ENCODE assay signal across 27 mouse cellular contexts in genomic region chr6:129260940-129261339, GRCm38 (mm10). TPM values are rescaled to one million over a fixed set of nuclear protein-coding genes. Genes with fewer than 3 reads are reported as not detected.
DNase-seq lines count a peak whose midpoint lies in the region; ATAC-seq and TF ChIP-seq lines count a peak whose summit lies in the region.
"Had no signal": no experiment of that assay in that cellular context is flagged by ENCODE, and none has a peak within 500 bp of the region (broad histone marks: within the 10 kb centered on the region; RNA-seq: fewer than 3 reads in every experiment).

No protein-coding gene starts in this region.

- no peaks in the 10 kb centered on the region for H3K27me3 ChIP-seq in MEL (ENCODE audit: control insufficient read depth in 1 of 2, insufficient read depth in 2 of 2, low read length in 2 of 2)
- H3K27me3 ChIP-seq in liver, embryonic 16.5 days (ENCODE audit: control insufficient read depth, insufficient read depth, low read depth, low read length), result no peaks in the 10 kb centered on the region
- H3K27me3 ChIP-seq: embryonic facial prominence, embryonic 15.5 days; forebrain, embryonic 15.5 days; hindbrain, embryonic 12.5 days had no signal

- no peak overlapping the region for H3K4me3 ChIP-seq in MEL (ENCODE audit: control insufficient read depth in 1 of 2, insufficient read depth in 1 of 2, low read depth in 2 of 2, low read length in 2 of 2)
- H3K4me3 ChIP-seq in liver, embryonic 16.5 days (ENCODE audit: low read depth, low read length), result no peak overlapping the region
- H3K4me3 ChIP-seq: embryonic facial prominence, embryonic 15.5 days; erythroblast, embryonic 14.5 days; forebrain, embryonic 15.5 days; hindbrain, embryonic 12.5 days had no signal

- TF ChIP-seq RAD21 in MEL (IDR thresholded peaks at IDR 0.05; ENCODE audit: low read depth, low read length), result no peak

- no peak overlapping the region for H3K27ac ChIP-seq in MEL (ENCODE audit: control insufficient read depth, low read depth, low read length)
- H3K27ac ChIP-seq in liver, embryonic 16.5 days (ENCODE audit: low read length), result no peak overlapping the region
- H3K27ac ChIP-seq: embryonic facial prominence, embryonic 15.5 days; forebrain, embryonic 15.5 days; hindbrain, embryonic 12.5 days had no signal

- H3K4me2 ChIP-seq in liver, embryonic 16.5 days (ENCODE audit: low read depth, low read length), result no peak overlapping the region
- H3K4me2 ChIP-seq: embryonic facial prominence, embryonic 15.5 days; forebrain, embryonic 15.5 days; hindbrain, embryonic 12.5 days had no signal

- no peak for TF ChIP-seq EP300 in MEL (IDR thresholded peaks at IDR 0.05; ENCODE audit: low read depth in 1 of 2, low read length in 2 of 2)

- DNase-seq in MEL (ENCODE audit: low read depth, low spot score), result peak; percentile 56
- peak; percentile 44 for DNase-seq in induced T-regulatory cell, adult 2 months (ENCODE audit: low read depth)
- no peak for DNase-seq in right cerebral cortex, postnatal 10 days (ENCODE audit: low spot score in 2 of 2)
- DNase-seq in thymus, postnatal 0 days (ENCODE audit: low spot score), result no peak
- DNase-seq: adrenal gland, adult 2 months; adrenal gland, postnatal 25 days; B cell, adult 2 months; cerebellum, adult 2 months; cerebellum, postnatal 10 days; embryo, embryonic 11 days; gastrocnemius, postnatal 36 days; heart, adult 11 months; heart, postnatal 10 days; heart, postnatal 4 days had no signal

- H3K79me2 ChIP-seq in MEL (ENCODE audit: control insufficient read depth, insufficient read depth, low read length, poor library complexity), result no peaks in the 10 kb centered on the region

- no peaks in the 10 kb centered on the region for H3K9me3 ChIP-seq in MEL (replicated peaks; ENCODE audit: insufficient read depth, low read length)
- no peaks in the 10 kb centered on the region for H3K9me3 ChIP-seq in liver, embryonic 16.5 days (replicated peaks; ENCODE audit: control insufficient read depth, low read length)
- H3K9me3 ChIP-seq: embryonic facial prominence, embryonic 15.5 days; forebrain, embryonic 15.5 days; hindbrain, embryonic 12.5 days had no signal

- 39% methylated on average over 4 of the region's 4 CpGs for WGBS in liver, embryonic 16.5 days (ENCODE audit: insufficient replicate concordance)

- H3K4me1 ChIP-seq in MEL (ENCODE audit: control insufficient read depth in 1 of 2, insufficient read depth in 2 of 2, low read length in 2 of 2), result peaks cover 0 to 6% of the 10 kb centered on the region in 2 experiments; a peak in 1 of 4 replicates
- H3K4me1 ChIP-seq in liver, embryonic 16.5 days (ENCODE audit: control insufficient read depth, low read depth, low read length), result peaks cover 4% of the 10 kb centered on the region
- H3K4me1 ChIP-seq: embryonic facial prominence, embryonic 15.5 days; forebrain, embryonic 15.5 days; hindbrain, embryonic 12.5 days had no signal

- H3K9ac ChIP-seq in MEL (ENCODE audit: control insufficient read depth, low read depth, low read length, poor library complexity, severe bottlenecking), result no peak overlapping the region
- H3K9ac ChIP-seq in liver, embryonic 16.5 days (ENCODE audit: low read depth, low read length), result no peak overlapping the region
- H3K9ac ChIP-seq: embryonic facial prominence, embryonic 15.5 days; forebrain, embryonic 15.5 days; hindbrain, embryonic 12.5 days had no signal

- peaks cover 0 to 2% of the 10 kb centered on the region in 2 experiments; a peak in 1 of 4 replicates for H3K36me3 ChIP-seq in MEL (ENCODE audit: control insufficient read depth in 1 of 2, insufficient read depth in 2 of 2, low read length in 2 of 2)
- H3K36me3 ChIP-seq in liver, embryonic 16.5 days (ENCODE audit: control insufficient read depth, insufficient read depth), result no peaks in the 10 kb centered on the region
- H3K36me3 ChIP-seq: embryonic facial prominence, embryonic 15.5 days; forebrain, embryonic 15.5 days; G1E; hindbrain, embryonic 12.5 days had no signal

- no peak for TF ChIP-seq CTCF in MEL (IDR thresholded peaks at IDR 0.05 in 2 of 3, conservative IDR thresholded peaks at IDR 0.05 in 1 of 3; ENCODE audit: control insufficient read depth in 1 of 3, insufficient read depth in 1 of 3, low read depth in 2 of 3, low read length in 3 of 3, poor library complexity in 1 of 3, severe bottlenecking in 1 of 3)

- peak; percentile 58 for ATAC-seq in liver, embryonic 16.5 days (ENCODE audit: low read depth)
- no peak for ATAC-seq in erythroid progenitor cell, adult 5-6 weeks (replicated peaks; ENCODE audit: low FRiP score, poor library complexity, severe bottlenecking)
- ATAC-seq: activated CD4-positive, CD25-positive, alpha-beta regulatory T cell, adult 4 months; CD4-positive, CD25-positive, alpha-beta regulatory T cell, adult 4 months; forebrain, embryonic 15.5 days; hindbrain, embryonic 16.5 days; Patski had no signal

- TF ChIP-seq POLR2A in MEL (IDR thresholded peaks at IDR 0.05; ENCODE audit: control insufficient read depth in 1 of 2, insufficient read depth in 1 of 2, low read depth in 1 of 2, low read length in 2 of 2, poor library complexity in 1 of 2), result no peak

TF ChIP-seq in MEL, 35 proteins besides CTCF, POLR2A, EP300 and RAD21:
- TF ChIP-seq TCF12 (IDR thresholded peaks at IDR 0.05; ENCODE audit: low read depth, low read length), result no peak
- no peak for TF ChIP-seq ELF1 (IDR thresholded peaks at IDR 0.05; ENCODE audit: low read depth, low read length)
- TF ChIP-seq GATA1 (IDR thresholded peaks at IDR 0.05; ENCODE audit: low read depth, low read length), result 0 out of 2 replicates have a peak, but pooled peaks have one; percentile 21
- TF ChIP-seq HCFC1 (IDR thresholded peaks at IDR 0.05; ENCODE audit: low read depth, low read length), result no peak
- no peak for TF ChIP-seq CHD2 (IDR thresholded peaks at IDR 0.05; ENCODE audit: low read length)
- TF ChIP-seq SMC3 (IDR thresholded peaks at IDR 0.05; ENCODE audit: low read depth, low read length), result no peak
- TF ChIP-seq JUND (IDR thresholded peaks at IDR 0.05; ENCODE audit: low read depth, low read length), result no peak
- TF ChIP-seq E2F4 (IDR thresholded peaks at IDR 0.05; ENCODE audit: borderline replicate concordance, low read depth, low read length), result no peak
TF ChIP-seq in MEL: peak in this region for 1.

RNA-seq across cellular contexts. Expression of gene Cd69, which starts 14.3 kb away (rescaled TPM):
- total RNA-seq in MEL (2012; rRNA removed), result 0.26 TPM in 1 of 2 replicates, not detected in the other
- not detected for polyA plus RNA-seq in MEL (2012; ENCODE audit: insufficient read depth in 1 of 2, insufficient read length in 2 of 2, low read depth in 1 of 2, low replicate concordance in 2 of 2, missing spikeins in 1 of 2)
- 0.61 and 0.65 TPM in 2 replicates for polyA plus RNA-seq in liver, embryonic 16.5 days (2015; fragmentation: Nextera tagmentation; extraction: Ambion mirVana)
- 24.3 and 26.3 TPM in 2 replicates for total RNA-seq in erythroid progenitor cell, adult 5-6 weeks (2015; ENCODE audit: low replicate concordance)
- 10.1 and 13.2 TPM in 2 replicates for total RNA-seq in erythroid progenitor cell, adult 5-6 weeks (2017; ENCODE audit: low replicate concordance)
- 53.2 and 58.8 TPM in 2 replicates for polyA plus RNA-seq in thymus, postnatal 0 days (2015; fragmentation: Nextera tagmentation; extraction: Ambion mirVana)
- total RNA-seq: G1E; gastrocnemius, adult 8-10 months; heart, postnatal 4 days had no signal
- polyA plus RNA-seq: adrenal gland, adult 2 months; forebrain, embryonic 11.5 days; forebrain, embryonic 15.5 days; G1E; hindbrain, embryonic 12.5 days; Patski had no signal

Comparison
In these comparisons a context has a peak if more than half of its experiments do, and no peak if none do; other contexts are left out.
1. DNase-seq: peak in MEL (single experiment) and induced T-regulatory cell, adult 2 months (single experiment); none in right cerebral cortex, postnatal 10 days (0 of 2) and thymus, postnatal 0 days (single experiment).
2. RNA of gene Cd69, which starts 14.3 kb away (polyA plus RNA-seq): 53.2 to 58.8 TPM in thymus, postnatal 0 days; 0.61 to 0.65 TPM in liver, embryonic 16.5 days and not detected in MEL; every median in the first group is over 10 times any median in the second.